ENCODE assay signal across 8 mouse cellular contexts in the genomic region with DNA sequence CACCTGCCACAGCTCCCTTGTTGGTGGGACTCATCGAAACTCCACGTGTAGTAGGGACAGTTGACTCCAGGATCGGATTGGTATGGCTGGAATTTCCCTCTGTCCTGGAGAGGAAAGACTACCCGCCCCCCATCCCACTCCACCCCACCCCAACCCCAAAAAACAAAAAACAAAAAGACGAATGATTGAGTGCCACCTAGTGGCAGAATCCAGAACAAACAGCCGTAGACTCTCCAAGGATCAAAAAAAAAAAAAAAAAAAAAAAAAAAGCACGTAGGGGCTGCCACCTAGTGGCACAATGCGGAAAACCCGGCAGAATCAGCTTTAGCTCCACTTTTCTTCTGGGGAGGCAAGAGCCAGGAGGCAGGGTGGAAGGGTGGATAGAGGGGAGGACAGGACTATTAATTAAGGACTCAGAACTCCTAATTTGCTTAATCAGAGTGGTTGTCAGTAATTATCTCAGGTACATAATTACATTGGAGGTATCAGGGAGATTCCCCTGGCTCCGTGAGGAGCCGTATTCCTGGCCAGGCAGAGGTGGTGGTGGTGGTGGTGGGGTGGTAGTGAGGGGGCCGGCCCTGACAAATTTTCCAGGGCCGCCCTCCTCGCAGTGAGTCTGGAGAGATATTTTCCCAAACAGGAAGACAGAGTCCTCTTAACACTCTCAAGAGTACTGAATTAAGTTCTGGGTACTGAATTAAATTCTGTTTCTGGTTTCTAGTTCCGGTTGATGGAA.
DNase-seq lines count a peak whose midpoint lies in the region; ATAC-seq and TF ChIP-seq lines count a peak whose summit lies in the region.

No protein-coding gene starts in this region.

- TF ChIP-seq POLR2A in small intestine, adult 2 months (IDR thresholded peaks at IDR 0.05; ENCODE audit: low read depth, low read length): no peak

- H3K27ac ChIP-seq in forebrain, postnatal 0 days (ENCODE audit: low read depth, low read length): no peak overlapping the region
- H3K27ac ChIP-seq in hindbrain, embryonic 16.5 days (ENCODE audit: low read depth, low read length): no peak overlapping the region
- peak overlapping the region; percentile 63 for H3K27ac ChIP-seq in midbrain, embryonic 10.5 days (replicated peaks)
- H3K27ac ChIP-seq in small intestine, adult 2 months (ENCODE audit: insufficient read depth, low read depth, low read length): no peak overlapping the region

- H3K9me3 ChIP-seq in forebrain, postnatal 0 days (ENCODE audit: low read length): no peaks in the 10 kb centered on the region
- H3K9me3 ChIP-seq in hindbrain, embryonic 16.5 days (ENCODE audit: control insufficient read depth, low read length): no peaks in the 10 kb centered on the region
- H3K9me3 ChIP-seq in midbrain, embryonic 10.5 days (replicated peaks): no peaks in the 10 kb centered on the region

- WGBS in forebrain, postnatal 0 days: 24% methylated on average over 15 of the region's 15 CpGs
- 24% methylated on average over 15 of the region's 15 CpGs for WGBS in hindbrain, embryonic 16.5 days
- 29% methylated on average over 15 of the region's 15 CpGs for WGBS in midbrain, embryonic 10.5 days
- 23% methylated on average over 15 of the region's 15 CpGs for WGBS in small intestine, adult 2 months

- intact Hi-C loops in left cerebral cortex, postnatal 36 days (cut with DNase I): loop anchor here (2.0 kb wide), 2 partner anchors 78 to 148 kb away; no protein-coding TSS in a partner anchor

- ATAC-seq in forebrain, postnatal 0 days: peak; percentile 59
- 0 out of 2 replicates have a peak, but pooled peaks have one; percentile 43 for ATAC-seq in hindbrain, embryonic 16.5 days

- H3K9ac ChIP-seq in forebrain, postnatal 0 days: no peak overlapping the region
- H3K9ac ChIP-seq in hindbrain, embryonic 16.5 days (ENCODE audit: low read depth, low read length): peak overlapping the region; percentile 14

- peak overlapping the region; percentile 35 for H3K4me3 ChIP-seq in forebrain, postnatal 0 days (ENCODE audit: low read depth, low read length)
- H3K4me3 ChIP-seq in hindbrain, embryonic 16.5 days (ENCODE audit: low read length): peak overlapping the region; percentile 30
- peak overlapping the region; percentile 49 for H3K4me3 ChIP-seq in midbrain, embryonic 10.5 days
- no peak overlapping the region for H3K4me3 ChIP-seq in small intestine, adult 2 months (ENCODE audit: low read depth, low read length)

- peak; percentile 82 for TF ChIP-seq CTCF in forebrain, postnatal 0 days (IDR thresholded peaks at IDR 0.05; ENCODE audit: low read depth)
- peak; percentile 92; the same call in 1 of the 2 replicates for TF ChIP-seq CTCF in small intestine, adult 2 months (IDR thresholded peaks at IDR 0.05; ENCODE audit: extremely low read depth, insufficient read length, insufficient replicate concordance, low read depth, low read length)

- H3K27me3 ChIP-seq in forebrain, postnatal 0 days (ENCODE audit: insufficient read depth, low read length): no peaks in the 10 kb centered on the region
- H3K27me3 ChIP-seq in hindbrain, embryonic 16.5 days (replicated peaks; ENCODE audit: control insufficient read depth, insufficient read depth, low read length): no peaks in the 10 kb centered on the region; the same call in 1 of the 2 replicates
- no peaks in the 10 kb centered on the region for H3K27me3 ChIP-seq in midbrain, embryonic 10.5 days (ENCODE audit: low read depth, poor library complexity, severe bottlenecking)
- no peaks in the 10 kb centered on the region for H3K27me3 ChIP-seq in small intestine, adult 2 months (ENCODE audit: control insufficient read depth, insufficient read depth, low read length)

- DNase-seq in gastrocnemius, adult 18-20 months (ENCODE audit: low spot score): peak; percentile 54
- no peak for DNase-seq in gastrocnemius, postnatal 25 days
- peak; percentile 55 to 70 for DNase-seq in cerebellum, adult 18-20 months
- DNase-seq in forebrain, postnatal 0 days: peak; percentile 90
- DNase-seq in left cerebral cortex, postnatal 36 days (ENCODE audit: low spot score in 2 of 2): peak; percentile 16 to 30
- DNase-seq in midbrain, embryonic 10.5 days (ENCODE audit: low spot score): peak; percentile 68

- H3K4me1 ChIP-seq in forebrain, postnatal 0 days (ENCODE audit: insufficient read depth): 0 out of 2 replicates have a peak, but pooled peaks cover 4% of the 10 kb centered on the region
- H3K4me1 ChIP-seq in hindbrain, embryonic 16.5 days (ENCODE audit: control insufficient read depth, insufficient read depth, low read depth, low read length): peaks cover 2% of the 10 kb centered on the region; the same call in 1 of the 2 replicates
- H3K4me1 ChIP-seq in midbrain, embryonic 10.5 days: peaks cover 10% of the 10 kb centered on the region
- no peaks in the 10 kb centered on the region; the same call in 1 of the 2 replicates for H3K4me1 ChIP-seq in small intestine, adult 2 months (ENCODE audit: control insufficient read depth, insufficient read depth, insufficient read length, low read length)

- H3K4me2 ChIP-seq in forebrain, postnatal 0 days (ENCODE audit: low read depth): peak overlapping the region; percentile 60
- H3K4me2 ChIP-seq in hindbrain, embryonic 16.5 days (ENCODE audit: low read length): peak overlapping the region; percentile 71

- H3K36me3 ChIP-seq in forebrain, postnatal 0 days (ENCODE audit: insufficient read depth): no peaks in the 10 kb centered on the region
- H3K36me3 ChIP-seq in hindbrain, embryonic 16.5 days (ENCODE audit: control insufficient read depth, insufficient read depth, low read length): no peaks in the 10 kb centered on the region
- H3K36me3 ChIP-seq in midbrain, embryonic 10.5 days: no peaks in the 10 kb centered on the region
- H3K36me3 ChIP-seq in small intestine, adult 2 months (ENCODE audit: control insufficient read depth, insufficient read depth, low read length): no peaks in the 10 kb centered on the region
